Mouse (Mus musculus): Measurements from ENCODE around the gene Runx2. TPM values are rescaled to one million over a fixed set of nuclear protein-coding genes. Genes with fewer than 3 reads are reported as not detected.

Runx2 gene
- total and polyA plus RNA-seq, 2 experiments from 2014 or later, result 0.83 to 1.5 TPM

DNA sequence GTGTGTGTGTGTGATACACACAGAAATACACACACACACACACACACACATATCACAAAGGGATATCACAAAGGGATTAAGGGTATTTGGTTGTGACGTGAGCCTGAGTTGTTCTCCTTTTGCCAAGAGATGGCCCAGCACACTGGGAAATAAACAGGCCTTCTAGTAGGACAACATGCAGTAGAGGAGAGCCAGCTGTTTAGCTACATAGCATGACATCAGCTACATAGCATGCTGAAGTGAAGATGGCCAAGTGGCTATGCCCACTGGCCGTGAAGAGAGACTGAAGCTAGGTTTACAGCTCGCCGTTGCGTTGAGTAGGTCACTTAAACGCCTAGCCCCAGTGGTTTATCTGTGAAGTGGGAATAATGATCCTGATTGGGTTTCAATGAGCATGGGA lies 171.3 kb downstream of the Runx2 start:
- no peaks in the 10 kb centered on the region; the same call in 1 of the 2 replicates for H3K4me1 ChIP-seq (ENCODE audit: insufficient read depth, low read length)
- H3K27ac ChIP-seq, result no peak overlapping the region
- WGBS, result 93% methylated on average over 6 of the region's 6 CpGs
- ATAC-seq (no peak), DNase-seq (ENCODE audit: low spot score) (no peak)
- H3K4me2 ChIP-seq (ENCODE audit: low read depth, low read length), result no peak overlapping the region
- no peak for TF ChIP-seq CTCF (IDR thresholded peaks at IDR 0.05; ENCODE audit: low read depth)
- H3K27me3 ChIP-seq (ENCODE audit: insufficient read depth, low read length), result no peaks in the 10 kb centered on the region
- no peak overlapping the region for H3K9ac ChIP-seq (replicated peaks; ENCODE audit: low read length)
- no peak overlapping the region for H3K4me3 ChIP-seq (ENCODE audit: low read length)
- H3K36me3 ChIP-seq (ENCODE audit: insufficient read depth, low read length), result no peaks in the 10 kb centered on the region
- H3K9me3 ChIP-seq (ENCODE audit: low read length), result no peaks in the 10 kb centered on the region

DNA sequence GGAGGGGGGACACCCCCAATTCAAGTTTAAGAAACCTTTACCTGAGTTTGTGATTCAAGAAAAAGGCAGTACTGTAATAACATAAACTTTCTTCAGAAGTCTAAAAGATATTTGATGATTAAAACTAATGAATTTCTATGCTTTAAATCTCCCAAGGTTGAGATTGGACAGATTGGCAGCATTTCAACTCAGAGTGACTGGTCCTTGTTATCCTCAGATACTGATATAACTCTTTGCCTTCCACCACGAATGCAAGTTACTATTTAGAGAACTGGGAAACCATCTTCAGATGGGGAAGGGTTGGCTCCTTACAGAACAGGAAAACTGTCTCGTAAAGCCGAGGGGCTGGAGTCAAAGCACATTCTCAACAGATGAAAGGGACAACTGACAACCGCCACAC lies 172.5 kb downstream of the Runx2 start:
- H3K4me2 ChIP-seq (ENCODE audit: low read depth, low read length), result no peak overlapping the region
- H3K4me3 ChIP-seq (ENCODE audit: low read length), result no peak overlapping the region
- ATAC-seq (no peak), DNase-seq (ENCODE audit: low spot score) (no peak)
- no peaks in the 10 kb centered on the region for H3K27me3 ChIP-seq (ENCODE audit: insufficient read depth, low read length)
- no peaks in the 10 kb centered on the region for H3K36me3 ChIP-seq (ENCODE audit: insufficient read depth, low read length)
- H3K9ac ChIP-seq (replicated peaks; ENCODE audit: low read length), result no peak overlapping the region
- H3K27ac ChIP-seq, result no peak overlapping the region
- no peak for TF ChIP-seq CTCF (IDR thresholded peaks at IDR 0.05; ENCODE audit: low read depth)
- WGBS, result 85% methylated on average over 4 of the region's 4 CpGs
- H3K9me3 ChIP-seq (ENCODE audit: low read length), result no peaks in the 10 kb centered on the region
- no peaks in the 10 kb centered on the region; the same call in 1 of the 2 replicates for H3K4me1 ChIP-seq (ENCODE audit: insufficient read depth, low read length)

DNA sequence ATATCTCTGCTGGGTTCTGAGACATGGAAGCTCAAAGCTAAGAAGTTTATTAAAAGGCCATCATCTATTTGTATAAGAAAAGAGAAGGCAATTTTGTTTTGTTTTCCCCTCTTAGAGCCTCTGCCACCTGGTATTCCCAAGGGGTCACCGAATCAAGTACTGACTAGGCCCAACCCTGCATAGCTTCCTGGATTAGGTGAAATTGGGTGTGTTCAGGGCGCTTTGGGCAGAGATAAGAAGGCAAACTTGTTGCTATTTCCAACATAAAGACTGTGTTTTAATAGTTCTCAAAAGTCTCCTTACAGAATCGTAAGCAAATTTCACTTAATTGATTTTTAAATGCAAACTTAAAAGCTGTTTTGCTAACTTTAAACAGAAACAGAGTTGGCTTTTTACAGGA lies 173.7 kb downstream of the Runx2 start:
- no peaks in the 10 kb centered on the region for H3K9me3 ChIP-seq (ENCODE audit: low read length)
- no peaks in the 10 kb centered on the region for H3K36me3 ChIP-seq (ENCODE audit: insufficient read depth, low read length)
- no peak overlapping the region for H3K9ac ChIP-seq (replicated peaks; ENCODE audit: low read length)
- no peaks in the 10 kb centered on the region; the same call in 1 of the 2 replicates for H3K4me1 ChIP-seq (ENCODE audit: insufficient read depth, low read length)
- no peaks in the 10 kb centered on the region for H3K27me3 ChIP-seq (ENCODE audit: insufficient read depth, low read length)
- TF ChIP-seq CTCF (IDR thresholded peaks at IDR 0.05; ENCODE audit: low read depth), result no peak
- no peak overlapping the region for H3K4me3 ChIP-seq (ENCODE audit: low read length)
- H3K4me2 ChIP-seq (ENCODE audit: low read depth, low read length), result no peak overlapping the region
- DNase-seq (ENCODE audit: low spot score), result no peak
- WGBS, result 89% methylated on average over 3 of the region's 3 CpGs
- ATAC-seq, result no peak
- H3K27ac ChIP-seq, result no peak overlapping the region

DNA sequence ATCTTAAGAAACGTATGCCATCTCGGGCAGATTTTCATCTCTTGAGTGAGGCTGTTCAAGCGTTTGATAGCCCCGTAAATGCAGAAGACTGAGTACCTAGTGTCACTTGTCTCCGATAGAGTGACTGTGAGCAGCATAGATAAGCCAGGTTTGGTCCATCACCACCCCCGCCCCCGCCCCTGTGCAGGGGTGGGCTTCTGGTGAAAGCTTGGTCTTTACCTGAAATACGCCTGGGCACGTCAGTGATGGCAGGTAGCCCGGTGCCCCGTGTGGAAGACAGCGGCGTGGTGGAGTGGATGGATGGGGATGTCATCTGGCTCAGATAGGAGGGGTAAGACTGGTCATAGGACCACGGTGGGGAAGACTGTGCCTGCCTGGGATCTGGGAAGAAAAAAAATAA lies 175.2 kb downstream of the Runx2 start:
- 94% methylated on average over 14 of the region's 14 CpGs for WGBS
- Histone ChIP-seq H3K27me3 (ENCODE audit: insufficient read depth, low read length) (no peaks in the 10 kb centered on the region), H3K4me1 (ENCODE audit: insufficient read depth, low read length) (no peaks in the 10 kb centered on the region; the same call in 1 of the 2 replicates), H3K27ac (no peak overlapping the region), H3K36me3 (ENCODE audit: insufficient read depth, low read length) (no peaks in the 10 kb centered on the region), H3K4me3 (ENCODE audit: low read length) (no peak overlapping the region), H3K9ac (replicated peaks; ENCODE audit: low read length) (no peak overlapping the region), H3K9me3 (ENCODE audit: low read length) (no peaks in the 10 kb centered on the region), H3K4me2 (ENCODE audit: low read depth, low read length) (no peak overlapping the region)
- DNase-seq (ENCODE audit: low spot score), result no peak
- ATAC-seq, result no peak
- no peak for TF ChIP-seq CTCF (IDR thresholded peaks at IDR 0.05; ENCODE audit: low read depth)

DNA sequence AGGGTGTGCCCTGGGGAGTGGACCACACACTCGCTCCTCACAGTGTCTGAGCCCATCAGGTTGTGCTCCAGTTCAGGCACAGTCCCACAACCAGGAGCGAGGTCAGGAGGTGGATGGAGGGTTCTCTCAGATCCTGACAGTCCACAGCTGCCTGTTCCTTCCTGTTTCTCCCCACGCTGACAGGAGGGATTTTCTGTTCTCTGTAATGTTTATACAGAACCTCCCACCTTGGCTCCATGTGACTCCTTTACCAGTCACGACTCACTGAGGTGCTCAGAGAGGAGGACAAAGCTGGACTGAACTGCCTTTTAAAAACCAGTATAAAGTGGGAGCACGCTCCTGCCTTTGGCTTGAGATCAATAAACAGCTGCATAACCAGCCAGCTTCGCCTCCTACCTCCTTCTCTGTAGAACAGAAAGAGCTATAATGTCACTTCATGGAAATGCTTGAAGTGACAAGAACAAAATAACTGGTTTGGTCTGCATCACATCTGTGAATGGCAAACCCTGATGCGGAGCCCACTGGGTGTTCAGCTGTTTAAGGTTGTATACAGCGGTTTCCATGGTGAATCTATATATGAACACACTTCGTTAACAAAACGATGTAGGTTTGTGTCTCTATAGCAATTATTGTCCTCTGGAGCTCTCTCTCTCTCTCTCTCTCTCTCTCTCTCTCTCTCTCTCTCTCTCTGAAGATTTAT lies 177.3 kb downstream of the Runx2 start:
- Histone ChIP-seq H3K4me2 (ENCODE audit: low read depth, low read length) (no peak overlapping the region), H3K27ac (no peak overlapping the region), H3K9me3 (ENCODE audit: low read length) (no peaks in the 10 kb centered on the region), H3K9ac (replicated peaks; ENCODE audit: low read length) (no peak overlapping the region), H3K36me3 (ENCODE audit: insufficient read depth, low read length) (no peaks in the 10 kb centered on the region), H3K4me1 (ENCODE audit: insufficient read depth, low read length) (no peaks in the 10 kb centered on the region; the same call in 1 of the 2 replicates), H3K4me3 (ENCODE audit: low read length) (no peak overlapping the region), H3K27me3 (ENCODE audit: insufficient read depth, low read length) (no peaks in the 10 kb centered on the region)
- ATAC-seq (peak; percentile 29; the same call in 1 of the 2 replicates), DNase-seq (ENCODE audit: low spot score) (no peak)
- no peak for TF ChIP-seq CTCF (IDR thresholded peaks at IDR 0.05; ENCODE audit: low read depth)
- 72% methylated on average over 10 of the region's 10 CpGs for WGBS

DNA sequence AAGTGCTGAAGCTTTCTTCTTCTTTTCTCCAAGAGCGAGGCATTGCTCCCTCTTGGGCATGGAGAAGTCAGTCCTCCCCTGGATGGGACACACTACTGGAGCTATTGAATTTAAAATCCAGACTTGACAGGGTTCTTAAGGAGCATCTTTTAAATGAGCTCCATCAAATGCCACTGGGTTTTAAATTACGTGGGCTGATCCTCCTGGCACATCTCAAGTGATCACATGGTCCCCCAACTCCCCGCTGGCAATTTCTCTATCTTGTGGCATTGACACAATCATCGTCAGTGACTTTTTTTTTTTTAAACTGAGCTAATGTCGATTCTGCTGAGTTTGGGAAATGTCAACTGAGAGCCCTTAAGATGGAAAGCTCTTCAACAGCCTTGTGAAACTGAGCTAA lies 180.1 kb downstream of the Runx2 start:
- 73% methylated on average over 5 of the region's 5 CpGs for WGBS
- H3K9ac ChIP-seq (replicated peaks; ENCODE audit: low read length), result no peak overlapping the region
- H3K9me3 ChIP-seq (ENCODE audit: low read length), result no peaks in the 10 kb centered on the region
- no peak for DNase-seq (ENCODE audit: low spot score)
- no peak for ATAC-seq
- H3K27me3 ChIP-seq (ENCODE audit: insufficient read depth, low read length), result no peaks in the 10 kb centered on the region
- H3K36me3 ChIP-seq (ENCODE audit: insufficient read depth, low read length), result no peaks in the 10 kb centered on the region
- H3K4me2 ChIP-seq (ENCODE audit: low read depth, low read length), result no peak overlapping the region
- H3K4me1 ChIP-seq (ENCODE audit: insufficient read depth, low read length), result no peaks in the 10 kb centered on the region; the same call in 1 of the 2 replicates
- TF ChIP-seq CTCF (IDR thresholded peaks at IDR 0.05; ENCODE audit: low read depth), result no peak
- no peak overlapping the region for H3K4me3 ChIP-seq (ENCODE audit: low read length)
- no peak overlapping the region for H3K27ac ChIP-seq

Measured in hindbrain, postnatal 0 days (tissue).